Mouse (Mus musculus) hindbrain, embryonic 16.5 days (tissue): ENCODE measurements around the gene Dnaja2. TPM values are rescaled to one million over a fixed set of nuclear protein-coding genes. Genes with fewer than 3 reads are reported as not detected.

Source experiments
- ATAC-seq: fragments of 200-750 bp; cut with Nextera tagmentation; 2 replicates; pipeline ENCODE4 v1.8.0; 2017; ENCODE audit warnings: moderate TSS enrichment, moderate library complexity
- H3K27ac ChIP-seq: fragments of 300-500 bp; sonication (generic); 2 replicates; pipeline ENCODE4 v1.5.1; 2014; ENCODE audit warnings: low read depth, mild to moderate bottlenecking, control low read depth, low read length, moderate library complexity
- H3K27me3 ChIP-seq: fragments of 300-500 bp; sonication (generic); replicated peaks from 2 replicates; pipeline ENCODE4 v1.6.1; 2014; ENCODE audit warnings: low read length; ENCODE audit not compliant: control insufficient read depth, insufficient read depth
- H3K36me3 ChIP-seq: fragments of 300-500 bp; sonication (generic); 2 replicates; pipeline ENCODE4 v1.6.1; 2014; ENCODE audit warnings: mild to moderate bottlenecking, low read length, moderate library complexity, mixed read lengths; ENCODE audit not compliant: control insufficient read depth, insufficient read depth
- H3K4me1 ChIP-seq: fragments of 300-500 bp; sonication (generic); 2 replicates; pipeline ENCODE4 v1.6.1; 2014; ENCODE audit warnings: low read depth, low read length; ENCODE audit not compliant: control insufficient read depth, insufficient read depth
- H3K4me2 ChIP-seq: fragments of 300-500 bp; sonication (generic); 2 replicates; pipeline ENCODE4 v1.6.1; 2014; ENCODE audit warnings: mild to moderate bottlenecking, low read length, control low read depth, moderate library complexity
- H3K4me3 ChIP-seq: fragments of 300-500 bp; sonication (generic); 2 replicates; pipeline ENCODE4 v1.5.1; 2014; ENCODE audit warnings: mild to moderate bottlenecking, low read length, control low read depth, moderate library complexity
- H3K9ac ChIP-seq: fragments of 300-500 bp; sonication (generic); 2 replicates; pipeline ENCODE4 v1.6.1; 2014; ENCODE audit warnings: low read depth, mild to moderate bottlenecking, control low read depth, low read length, moderate library complexity
- H3K9me3 ChIP-seq: fragments of 300-500 bp; sonication (generic); 2 replicates; pipeline ENCODE4 v1.6.1; 2014; ENCODE audit warnings: mild to moderate bottlenecking, low read length, moderate library complexity; ENCODE audit not compliant: control insufficient read depth
- WGBS: fragments of 180-500 bp; shearing (Covaris S2); extraction: QIAGEN DNeasy Blood & Tissue Kit; methylation state at CpG from one replicate; pipeline ENCODE4 v1.1.7; 2014; 5-methylcytosine and 5-hydroxymethylcytosine counted together
- polyA plus RNA-seq: library from polyadenylated mRNA; unstranded; fragments of >200 nt; fragmentation: Nextera tagmentation; extraction: Ambion mirVana; gene quantifications from 2 replicates; pipeline ENCODE4 v1.2.1, GENCODE M21; 2015

Gene Dnaja2
- polyA plus RNA-seq, 1 experiment from 2014 or later = 171 TPM

DNA sequence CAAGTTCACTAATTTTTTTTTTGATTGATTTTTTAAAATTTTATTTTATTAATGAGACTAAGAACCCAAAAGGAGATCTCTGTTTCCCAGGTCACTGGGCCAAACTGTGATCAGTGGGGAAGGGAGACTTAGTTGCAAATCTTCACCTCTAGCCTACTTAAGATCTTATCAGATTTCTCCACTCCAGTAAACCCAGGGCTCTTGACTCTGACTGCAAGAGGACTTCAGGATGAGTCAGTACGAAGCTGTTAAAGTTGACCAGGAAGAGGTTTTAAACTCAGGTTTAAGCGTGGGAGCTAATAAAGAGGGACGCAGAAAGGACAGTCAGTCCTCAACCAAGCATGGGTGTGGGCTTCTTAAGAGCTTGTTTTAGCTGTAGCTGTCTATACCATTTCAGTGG, 38.2 kb upstream of the Dnaja2 start:
- Histone ChIP-seq H3K4me1 (no peaks in the 10 kb centered on the region), H3K36me3 (no peaks in the 10 kb centered on the region), H3K27ac (no peak overlapping the region), H3K4me3 (no peak overlapping the region), H3K9me3 (no peaks in the 10 kb centered on the region), H3K27me3 (no peaks in the 10 kb centered on the region), H3K9ac (no peak overlapping the region), H3K4me2 (no peak overlapping the region)
- no peak for ATAC-seq
- WGBS = 96% methylated on average over 3 of the region's 3 CpGs

- 90% methylated on average over 1 of the region's 1 CpGs for WGBS
- H3K9ac ChIP-seq = no peak overlapping the region
- no peak overlapping the region for H3K4me2 ChIP-seq
- ATAC-seq = no peak
- H3K27ac ChIP-seq = no peak overlapping the region
- H3K27me3 ChIP-seq = no peaks in the 10 kb centered on the region
- H3K36me3 ChIP-seq = no peaks in the 10 kb centered on the region
- H3K4me3 ChIP-seq = no peak overlapping the region
- H3K4me1 ChIP-seq = no peaks in the 10 kb centered on the region
- no peaks in the 10 kb centered on the region for H3K9me3 ChIP-seq
These were observed 36.4 kb upstream of the Dnaja2 start for GRCm38 (mm10) chr8:85591532-85591931.

DNA sequence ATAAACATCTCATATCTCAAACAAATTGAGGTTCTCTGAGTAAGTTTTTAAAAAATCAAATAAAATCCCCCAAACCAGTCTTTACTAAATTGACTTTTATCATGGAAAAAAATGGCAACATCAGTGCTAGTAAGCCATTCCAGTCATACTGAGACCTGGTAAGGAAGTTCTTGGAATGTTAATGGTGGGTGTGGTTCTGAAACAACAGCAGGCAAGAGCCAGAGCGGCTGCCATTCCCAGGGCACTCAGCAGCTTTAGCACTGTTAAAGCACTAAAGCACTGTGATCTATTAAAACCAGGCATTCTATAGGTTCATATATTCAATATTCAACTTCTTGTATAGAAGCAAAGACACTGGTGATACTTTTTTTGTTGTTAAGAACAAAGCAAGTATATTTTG, 35.1 kb upstream of the Dnaja2 start:
- H3K4me2 ChIP-seq = no peak overlapping the region

DNA sequence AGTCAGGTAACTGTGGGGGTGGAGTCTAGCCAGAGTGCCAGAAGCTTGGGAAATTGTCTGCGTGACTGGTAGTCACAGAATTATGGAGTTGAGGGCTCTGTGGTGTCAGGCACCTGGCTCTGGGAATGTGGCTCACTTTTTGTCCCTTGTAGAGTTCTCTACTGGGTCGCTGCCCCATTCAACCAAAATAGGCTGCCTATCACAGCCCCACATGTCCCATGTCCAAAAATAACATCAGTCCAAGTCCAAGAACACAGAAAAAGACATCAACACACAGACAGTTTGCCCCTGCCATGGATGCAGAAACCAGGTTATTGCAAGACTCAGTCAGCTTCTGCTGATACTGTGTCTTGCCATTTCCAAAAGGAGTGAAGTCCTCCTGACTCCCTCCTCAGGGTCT, 33.5 kb upstream of the Dnaja2 start:
- Histone ChIP-seq H3K36me3 (no peaks in the 10 kb centered on the region), H3K4me1 (no peaks in the 10 kb centered on the region), H3K27ac (no peak overlapping the region), H3K4me2 (no peak overlapping the region), H3K9ac (no peak overlapping the region), H3K9me3 (no peaks in the 10 kb centered on the region), H3K4me3 (no peak overlapping the region), H3K27me3 (no peaks in the 10 kb centered on the region)
- 93% methylated on average over 2 of the region's 2 CpGs for WGBS
- ATAC-seq = no peak

More for the DNA sequence above, 35.1 kb upstream of the Dnaja2 start:
- Histone ChIP-seq H3K36me3 (no peaks in the 10 kb centered on the region), H3K4me3 (no peak overlapping the region), H3K27ac (no peak overlapping the region), H3K27me3 (no peaks in the 10 kb centered on the region), H3K9ac (no peak overlapping the region), H3K4me1 (no peaks in the 10 kb centered on the region), H3K9me3 (no peaks in the 10 kb centered on the region)
- 88% methylated on average over 1 of the region's 1 CpGs for WGBS
- no peak for ATAC-seq

DNA sequence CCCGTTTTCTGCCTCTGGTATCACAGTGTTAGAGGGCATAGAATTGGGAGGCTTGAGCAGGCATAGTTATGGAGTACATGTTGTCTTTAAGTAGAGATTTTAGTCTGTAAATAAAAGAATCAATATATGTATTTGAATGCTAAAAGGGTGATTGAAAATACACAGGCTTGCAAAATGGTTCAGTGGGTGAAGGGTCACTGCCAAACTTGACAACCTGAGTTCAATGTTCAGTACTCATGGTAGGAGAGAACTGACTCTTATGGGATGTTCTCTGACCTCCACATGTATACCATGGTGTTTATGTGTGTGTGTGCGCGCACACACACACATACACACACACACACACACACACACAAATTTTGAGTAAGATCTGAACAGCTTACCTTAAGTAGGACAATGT, 22.5 kb upstream of the Dnaja2 start:
- WGBS = 96% methylated on average over 3 of the region's 3 CpGs
- Histone ChIP-seq H3K4me2 (no peak overlapping the region), H3K27me3 (no peaks in the 10 kb centered on the region), H3K4me3 (no peak overlapping the region), H3K9me3 (no peaks in the 10 kb centered on the region), H3K27ac (no peak overlapping the region), H3K9ac (no peak overlapping the region), H3K4me1 (no peaks in the 10 kb centered on the region), H3K36me3 (no peaks in the 10 kb centered on the region)
- no peak for ATAC-seq

GRCm38 (mm10) chr8:85573972-85574496, 18.9 kb upstream of the Dnaja2 start:
- ATAC-seq = no peak
- Histone ChIP-seq H3K36me3 (no peaks in the 10 kb centered on the region), H3K4me1 (no peaks in the 10 kb centered on the region), H3K27me3 (no peaks in the 10 kb centered on the region), H3K4me3 (no peak overlapping the region), H3K9me3 (no peaks in the 10 kb centered on the region), H3K9ac (no peak overlapping the region), H3K27ac (no peak overlapping the region), H3K4me2 (no peak overlapping the region)
- WGBS = 86% methylated on average over 2 of the region's 2 CpGs

DNA sequence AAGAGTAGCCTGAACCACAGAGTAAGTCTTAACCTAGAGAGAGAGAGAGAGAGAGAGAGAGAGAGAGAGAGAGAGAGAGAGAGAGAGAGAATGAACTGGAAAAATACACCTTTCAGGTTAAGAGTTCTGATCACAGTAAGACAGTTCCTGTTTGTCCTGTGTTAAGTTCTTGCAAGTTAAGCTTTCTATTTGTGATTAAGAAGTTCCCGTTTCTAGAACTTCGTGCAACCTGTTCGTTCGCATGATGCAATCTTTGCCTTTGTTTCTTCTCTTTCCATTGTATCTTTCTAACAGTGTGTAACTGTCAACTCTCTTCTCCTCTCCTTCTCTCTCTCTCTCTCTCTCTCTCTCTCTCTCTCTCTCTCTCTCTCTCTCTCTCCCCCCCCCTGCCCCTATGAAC, 15.3 kb upstream of the Dnaja2 start:
- WGBS = 93% methylated on average over 4 of the region's 4 CpGs
- no peak overlapping the region for H3K27ac ChIP-seq
- no peaks in the 10 kb centered on the region for H3K36me3 ChIP-seq
- no peaks in the 10 kb centered on the region for H3K9me3 ChIP-seq
- no peak overlapping the region for H3K9ac ChIP-seq
- no peak overlapping the region for H3K4me2 ChIP-seq
- H3K4me3 ChIP-seq = no peak overlapping the region
- no peaks in the 10 kb centered on the region for H3K4me1 ChIP-seq
- H3K27me3 ChIP-seq = no peaks in the 10 kb centered on the region
- ATAC-seq = no peak

GRCm38 (mm10) chr8:85567801-85568200, 12.7 kb upstream of the Dnaja2 start:
- Histone ChIP-seq H3K27me3 (no peaks in the 10 kb centered on the region), H3K9me3 (no peaks in the 10 kb centered on the region), H3K27ac (no peak overlapping the region), H3K4me1 (no peaks in the 10 kb centered on the region), H3K9ac (no peak overlapping the region), H3K4me2 (no peak overlapping the region), H3K36me3 (no peaks in the 10 kb centered on the region), H3K4me3 (no peak overlapping the region)
- WGBS = 96% methylated on average over 2 of the region's 2 CpGs
- ATAC-seq = no peak

- no peaks in the 10 kb centered on the region for H3K4me1 ChIP-seq
- H3K9me3 ChIP-seq = no peaks in the 10 kb centered on the region
- no peaks in the 10 kb centered on the region for H3K27me3 ChIP-seq
- no peak overlapping the region for H3K9ac ChIP-seq
- ATAC-seq = no peak
- H3K27ac ChIP-seq = no peak overlapping the region
- H3K36me3 ChIP-seq = no peaks in the 10 kb centered on the region
- 87% methylated on average over 3 of the region's 3 CpGs for WGBS
- H3K4me3 ChIP-seq = no peak overlapping the region
- H3K4me2 ChIP-seq = no peak overlapping the region
These were observed 10.0 kb upstream of the Dnaja2 start for GRCm38 (mm10) chr8:85565186-85565585.

- ATAC-seq = no peak
- Histone ChIP-seq H3K4me2 (no peak overlapping the region), H3K4me3 (no peak overlapping the region), H3K27ac (no peak overlapping the region), H3K27me3 (no peaks in the 10 kb centered on the region), H3K9me3 (no peaks in the 10 kb centered on the region), H3K36me3 (no peaks in the 10 kb centered on the region), H3K9ac (no peak overlapping the region), H3K4me1 (no peaks in the 10 kb centered on the region)
- 95% methylated on average over 8 of the region's 8 CpGs for WGBS
These were observed 8.2 kb upstream of the Dnaja2 start for GRCm38 (mm10) chr8:85563336-85563735.
